In genomic region chr10:111024746-111025145, GRCm38 (mm10) we compare ENCODE assay signal across 17 mouse cellular contexts.
"Had no signal": no experiment of that assay in that cellular context is flagged by ENCODE, and none has a peak within 500 bp of the region (broad histone marks: within the 10 kb centered on the region; RNA-seq: fewer than 3 reads in every experiment).

No protein-coding gene starts in this region.

- DNase-seq: liver, postnatal 0 days; lung, adult 2 months; lung, postnatal 14 days; lung, postnatal 36 days; right cerebral cortex, postnatal 14 days; spleen, adult 18-20 months; thymus, adult 18-20 months; thymus, postnatal 14 days; thymus, postnatal 36 days had no signal

- H3K4me3 ChIP-seq: lung, embryonic 15.5 days; megakaryocyte, embryonic 14.5 days; midbrain, embryonic 13.5 days; midbrain, embryonic 15.5 days; neural tube, embryonic 13.5 days had no signal

- H3K36me3 ChIP-seq: lung, embryonic 15.5 days; midbrain, embryonic 13.5 days; midbrain, embryonic 15.5 days; neural tube, embryonic 13.5 days had no signal

- ATAC-seq: liver, postnatal 0 days; lung, postnatal 0 days; midbrain, embryonic 13.5 days; midbrain, embryonic 15.5 days had no signal

- H3K4me1 ChIP-seq: lung, embryonic 15.5 days; midbrain, embryonic 13.5 days; midbrain, embryonic 15.5 days had no signal

- H3K9me3 ChIP-seq: lung, embryonic 15.5 days; midbrain, embryonic 13.5 days; midbrain, embryonic 15.5 days; neural tube, embryonic 13.5 days had no signal

- H3K4me2 ChIP-seq: lung, embryonic 15.5 days; midbrain, embryonic 11.5 days; midbrain, embryonic 13.5 days; midbrain, embryonic 15.5 days; neural tube, embryonic 13.5 days had no signal

- H3K9ac ChIP-seq: liver, postnatal 0 days; lung, embryonic 15.5 days; midbrain, embryonic 13.5 days; midbrain, embryonic 15.5 days; neural tube, embryonic 13.5 days had no signal

- H3K27ac ChIP-seq: lung, embryonic 15.5 days; macrophage; midbrain, embryonic 13.5 days; midbrain, embryonic 15.5 days; neural tube, embryonic 13.5 days had no signal

- H3K27me3 ChIP-seq: lung, embryonic 15.5 days; midbrain, embryonic 13.5 days; midbrain, embryonic 15.5 days; neural tube, embryonic 13.5 days had no signal
